Mouse (Mus musculus) kidney, postnatal 0 days (tissue): ENCODE data around the gene Carmil1. TPM values are rescaled to one million over a fixed set of nuclear protein-coding genes. Genes with fewer than 3 reads are reported as not detected.
A peak's percentile ranks its signal among the peaks of the same experiment; 100 is the strongest.

Source experiments
- ATAC-seq: fragments of 200-750 bp; cut with Nextera tagmentation; replicated peaks from 2 replicates; pipeline ENCODE4 v1.8.0; 2017; ENCODE audit warnings: low read depth, moderate number of reproducible peaks, moderate TSS enrichment, moderate library complexity; ENCODE audit not compliant: low FRiP score
- DNase-seq: peaks from one replicate; pipeline ENCODE4 v3.0.0-alpha.2; 2016; ENCODE audit warnings: low spot score
- H3K27ac ChIP-seq: fragments of 300-500 bp; sonication (generic); 2 replicates; pipeline ENCODE4 v1.5.1; 2014; ENCODE audit warnings: mild to moderate bottlenecking
- H3K27me3 ChIP-seq: fragments of 300-500 bp; sonication (generic); 2 replicates; pipeline ENCODE4 v1.6.1; 2014; ENCODE audit warnings: low read length, mixed read lengths; ENCODE audit not compliant: insufficient read depth
- H3K36me3 ChIP-seq: fragments of 300-500 bp; sonication (generic); 2 replicates; pipeline ENCODE4 v1.6.1; 2014; ENCODE audit warnings: low read length, mixed read lengths; ENCODE audit not compliant: insufficient read depth
- H3K4me1 ChIP-seq: fragments of 300-500 bp; sonication (generic); replicated peaks from 2 replicates; pipeline ENCODE4 v1.6.1; 2014; ENCODE audit warnings: antibody characterized with exemption, low read length, mixed read lengths; ENCODE audit not compliant: insufficient read depth
- H3K4me2 ChIP-seq: fragments of 300-500 bp; sonication (generic); 2 replicates; pipeline ENCODE4 v1.6.1; 2014; ENCODE audit warnings: mild to moderate bottlenecking, low read length, moderate library complexity, mixed read lengths
- H3K4me3 ChIP-seq: fragments of 300-500 bp; sonication (generic); replicated peaks from 2 replicates; pipeline ENCODE4 v1.5.1; 2014; ENCODE audit warnings: low read depth, low read length
- H3K9ac ChIP-seq: fragments of 300-500 bp; sonication (generic); 2 replicates; pipeline ENCODE4 v1.6.1; 2014; ENCODE audit warnings: low read depth, low read length
- H3K9me3 ChIP-seq: fragments of 300-500 bp; sonication (generic); replicated peaks from 2 replicates; pipeline ENCODE4 v1.6.1; 2016; ENCODE audit warnings: low read length, inconsistent platforms, mixed read lengths
- CTCF ChIP-seq: IDR thresholded peaks from 2 replicates; pipeline ENCODE4 v1.5.1; 2016; ENCODE audit warnings: antibody characterized with exemption, low read depth, mild to moderate bottlenecking, moderate library complexity
- WGBS: fragments of 180-500 bp; shearing (Covaris S2); extraction: QIAGEN DNeasy Blood & Tissue Kit; methylation state at CpG from one replicate; pipeline ENCODE4 v1.1.7; 2014; 5-methylcytosine and 5-hydroxymethylcytosine counted together
- polyA plus RNA-seq: library from polyadenylated mRNA; unstranded; fragments of >200 nt; fragmentation: Nextera tagmentation; extraction: Ambion mirVana; gene quantifications from 2 replicates; pipeline ENCODE4 v1.2.1, GENCODE M21; 2015

The Carmil1 gene
- polyA plus RNA-seq, 1 experiment from 2014 or later: 35.4 TPM

DNA sequence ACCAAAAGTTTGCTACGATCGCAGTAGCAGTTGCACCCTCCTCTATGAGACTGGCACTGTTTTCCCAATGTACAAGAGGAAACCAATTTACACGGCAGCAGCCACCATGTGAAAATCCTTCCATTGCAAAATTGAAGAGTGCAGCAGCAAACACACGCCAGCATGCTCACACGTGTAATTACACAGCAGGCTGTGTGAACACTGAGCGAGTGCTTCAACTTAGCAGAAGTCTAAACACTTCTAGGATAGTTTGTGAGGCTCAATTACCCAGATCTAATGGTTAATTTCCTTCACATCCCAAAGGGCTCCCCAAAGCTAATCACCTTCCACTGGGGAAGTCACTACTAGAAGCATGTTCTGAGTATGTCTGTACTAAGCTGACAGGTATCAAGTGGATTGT, 78.3 kb downstream of the Carmil1 start:
- 73% methylated on average over 6 of the region's 6 CpGs for WGBS
- TF ChIP-seq CTCF: no peak
- no peak overlapping the region for H3K27ac ChIP-seq
- H3K9me3 ChIP-seq: no peaks in the 10 kb centered on the region
- DNase-seq (no peak), ATAC-seq (no peak)
- no peak overlapping the region for H3K4me3 ChIP-seq
- no peak overlapping the region for H3K9ac ChIP-seq
- no peaks in the 10 kb centered on the region for H3K27me3 ChIP-seq
- H3K4me1 ChIP-seq: peaks cover 15% of the 10 kb centered on the region; the same call in 1 of the 2 replicates
- no peak overlapping the region for H3K4me2 ChIP-seq
- H3K36me3 ChIP-seq: no peaks in the 10 kb centered on the region

DNA sequence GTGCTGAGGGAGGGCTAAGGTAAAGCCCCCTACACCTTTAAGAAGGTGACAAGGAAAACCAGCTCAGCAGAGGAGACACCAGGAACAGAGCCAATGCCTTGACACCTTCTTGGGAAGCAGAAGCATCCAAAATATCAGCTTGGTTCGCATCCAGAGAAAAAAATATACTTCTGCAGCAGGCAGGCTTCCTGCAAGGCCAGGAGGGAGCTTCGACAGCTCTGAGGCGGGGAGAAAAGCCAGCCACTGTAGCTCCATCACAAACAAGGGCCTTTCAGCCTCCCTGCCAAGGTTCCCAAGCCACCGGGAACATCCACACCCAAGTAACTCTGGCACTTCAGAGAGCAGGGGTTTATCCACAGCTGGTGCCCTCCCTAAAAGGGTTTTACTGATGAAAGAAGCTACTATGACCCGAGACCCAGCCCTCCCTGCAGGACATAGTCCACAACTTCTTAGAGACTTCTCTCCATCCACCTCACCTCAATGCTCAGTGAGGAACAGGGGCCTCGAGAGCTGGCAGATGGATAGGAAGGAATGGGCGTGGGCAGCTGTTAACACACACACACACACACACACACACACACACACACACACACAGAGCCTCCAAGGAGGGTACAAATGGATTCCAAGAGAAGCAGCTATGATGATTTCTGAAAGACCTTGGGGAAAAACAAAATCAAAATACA, 80.6 kb downstream of the Carmil1 start:
- H3K4me2 ChIP-seq: no peak overlapping the region
- TF ChIP-seq CTCF: no peak
- H3K36me3 ChIP-seq: no peaks in the 10 kb centered on the region
- H3K9ac ChIP-seq: no peak overlapping the region
- no peak overlapping the region for H3K4me3 ChIP-seq
- no peaks in the 10 kb centered on the region for H3K9me3 ChIP-seq
- ATAC-seq: no peak
- DNase-seq: no peak
- peaks cover 15% of the 10 kb centered on the region; the same call in 1 of the 2 replicates for H3K4me1 ChIP-seq
- 55% methylated on average over 7 of the region's 7 CpGs for WGBS
- no peak overlapping the region for H3K27ac ChIP-seq
- H3K27me3 ChIP-seq: no peaks in the 10 kb centered on the region

DNA sequence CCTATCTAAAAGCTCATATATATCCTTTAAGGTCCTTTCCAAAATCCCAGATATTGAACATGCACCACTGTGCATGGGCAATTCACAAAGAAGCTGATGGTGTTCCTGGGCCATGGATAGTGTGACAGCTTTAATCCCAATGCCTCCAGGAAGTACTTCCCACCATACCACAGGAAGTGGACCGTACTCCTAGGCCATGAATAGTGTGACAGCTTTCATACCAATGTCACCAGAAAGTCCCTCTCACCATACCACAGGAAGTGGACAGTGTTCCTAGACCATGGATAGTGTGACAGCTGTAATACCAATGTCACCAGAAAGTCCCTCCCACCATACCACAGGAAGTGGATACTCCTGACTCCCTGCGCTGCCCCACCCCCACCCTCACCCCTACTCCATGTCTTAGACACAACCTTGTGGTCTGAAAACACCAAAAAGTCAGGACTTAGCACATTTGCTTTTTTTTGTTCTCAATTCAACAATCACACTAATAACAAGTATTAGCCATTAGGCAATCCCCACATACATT, 82.1 kb downstream of the Carmil1 start:
- 75% methylated on average over 2 of the region's 2 CpGs for WGBS
- H3K4me3 ChIP-seq: no peak overlapping the region
- no peak overlapping the region for H3K9ac ChIP-seq
- no peak for DNase-seq
- ATAC-seq: 0 out of 2 replicates have a peak, but pooled peaks have one; percentile 57
- no peak for TF ChIP-seq CTCF
- no peaks in the 10 kb centered on the region for H3K36me3 ChIP-seq
- H3K27ac ChIP-seq: no peak overlapping the region
- H3K9me3 ChIP-seq: no peaks in the 10 kb centered on the region
- peaks cover 15% of the 10 kb centered on the region; the same call in 1 of the 2 replicates for H3K4me1 ChIP-seq
- H3K27me3 ChIP-seq: no peaks in the 10 kb centered on the region
- H3K4me2 ChIP-seq: no peak overlapping the region

DNA sequence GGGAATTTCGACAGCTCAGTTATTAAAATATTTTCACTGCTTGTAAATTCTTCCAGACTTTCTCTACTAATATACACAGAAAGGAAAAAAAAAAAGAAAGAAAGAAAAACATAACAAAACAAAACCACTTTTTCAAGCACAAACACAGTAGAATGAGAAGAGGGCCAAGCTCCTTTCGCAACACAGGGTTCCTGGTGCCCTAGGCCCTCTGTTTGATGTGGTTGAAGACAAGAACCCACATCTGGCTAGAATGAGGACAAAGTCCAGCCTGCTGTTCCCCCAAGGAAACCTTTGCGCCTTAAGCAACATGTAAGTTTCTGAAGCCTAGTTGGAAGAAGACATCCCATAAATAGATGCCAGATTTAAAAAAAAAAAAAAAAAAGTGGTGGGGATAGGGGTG, 85.2 kb downstream of the Carmil1 start:
- H3K4me3 ChIP-seq: no peak overlapping the region
- H3K9me3 ChIP-seq: no peaks in the 10 kb centered on the region
- WGBS: 79% methylated on average over 3 of the region's 3 CpGs
- H3K27me3 ChIP-seq: no peaks in the 10 kb centered on the region
- no peak for ATAC-seq
- H3K4me1 ChIP-seq: peaks cover 15% of the 10 kb centered on the region; the same call in 1 of the 2 replicates
- no peaks in the 10 kb centered on the region for H3K36me3 ChIP-seq
- no peak overlapping the region for H3K4me2 ChIP-seq
- H3K9ac ChIP-seq: no peak overlapping the region
- no peak for TF ChIP-seq CTCF
- no peak overlapping the region for H3K27ac ChIP-seq
- DNase-seq: no peak

DNA sequence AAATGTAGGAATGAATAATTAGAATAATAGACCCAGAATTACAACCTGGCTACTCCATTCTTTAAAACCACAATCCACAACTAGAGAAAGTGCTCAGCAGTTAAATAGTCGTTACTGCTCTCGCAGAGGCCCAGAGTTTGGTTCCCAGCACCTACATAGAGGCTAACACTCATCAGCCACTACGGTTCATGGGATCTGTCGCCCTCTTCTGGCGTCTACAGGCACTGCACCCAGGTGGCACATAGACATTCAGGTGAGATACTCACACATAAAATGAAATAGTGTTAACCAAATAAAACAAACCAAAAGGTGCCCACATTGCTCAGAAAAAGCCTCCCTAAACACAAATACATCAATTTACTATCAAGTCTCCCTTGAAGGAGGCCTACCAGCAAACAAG, 86.6 kb downstream of the Carmil1 start:
- Histone ChIP-seq H3K36me3 (no peaks in the 10 kb centered on the region), H3K27ac (no peak overlapping the region), H3K27me3 (no peaks in the 10 kb centered on the region), H3K4me1 (peaks cover 3% of the 10 kb centered on the region; the same call in 1 of the 2 replicates), H3K9me3 (no peaks in the 10 kb centered on the region), H3K4me3 (no peak overlapping the region), H3K9ac (no peak overlapping the region), H3K4me2 (no peak overlapping the region)
- peak; percentile 45 for TF ChIP-seq CTCF
- ATAC-seq: no peak
- DNase-seq: no peak
- 88% methylated on average over 5 of the region's 5 CpGs for WGBS

DNA sequence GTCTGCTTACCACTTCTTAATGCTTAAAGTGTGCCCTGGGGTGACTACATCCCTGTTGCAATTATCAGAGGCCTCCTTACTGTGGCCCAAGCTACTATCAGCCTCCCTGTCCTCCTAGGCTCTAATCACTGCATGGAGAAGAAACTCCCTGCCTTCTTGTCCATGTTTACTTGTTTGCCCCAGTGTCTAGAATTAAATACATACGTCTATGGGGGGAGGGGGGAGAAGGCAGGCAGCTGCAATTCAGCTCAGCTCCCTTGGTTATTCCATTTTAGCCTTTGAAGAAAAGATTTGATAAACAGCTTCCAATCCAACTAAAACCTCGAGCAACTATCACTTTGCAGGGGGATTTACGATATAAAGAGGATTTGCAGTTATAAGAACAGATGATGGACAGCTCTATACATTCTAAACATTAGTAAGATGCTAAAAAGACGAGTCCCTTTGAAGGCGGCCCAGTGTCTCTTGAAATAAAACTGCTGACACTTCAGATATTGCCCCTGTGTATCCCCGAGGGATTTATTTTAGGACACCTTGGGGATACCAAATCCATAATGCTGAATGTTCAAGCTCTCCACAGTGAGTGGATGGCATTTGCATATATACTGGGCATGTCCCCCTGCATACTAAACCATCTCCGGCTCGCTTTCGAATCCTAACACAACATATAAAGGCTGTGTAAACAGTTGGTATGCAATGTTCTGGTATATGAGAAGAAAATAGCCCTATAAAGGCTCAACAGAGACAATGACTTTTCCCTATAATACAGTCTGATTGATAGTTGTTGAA, 89.5 kb downstream of the Carmil1 start:
- no peaks in the 10 kb centered on the region for H3K9me3 ChIP-seq
- WGBS: 82% methylated on average over 9 of the region's 9 CpGs

More for the DNA sequence above, 89.5 kb downstream of the Carmil1 start:
- ATAC-seq (no peak), DNase-seq (no peak)
- Histone ChIP-seq H3K27me3 (no peaks in the 10 kb centered on the region), H3K27ac (no peak overlapping the region), H3K36me3 (no peaks in the 10 kb centered on the region), H3K4me1 (no peaks in the 10 kb centered on the region), H3K4me3 (no peak overlapping the region), H3K4me2 (no peak overlapping the region), H3K9ac (no peak overlapping the region)
- TF ChIP-seq CTCF: no peak
